Mouse (Mus musculus): Measurements from ENCODE around the gene Akap11.

GRCm38 (mm10) chr14:78537551-78537950 is 943 bp upstream of the Akap11 start:
- TF ChIP-seq POLR2A (IDR thresholded peaks at IDR 0.05; ENCODE audit: insufficient read length, low read depth) (no peak), REST (IDR thresholded peaks at IDR 0.05; ENCODE audit: insufficient read depth, insufficient read length) (no peak), MAX (IDR thresholded peaks at IDR 0.05; ENCODE audit: low read depth) (no peak), POLR2AphosphoS2 (IDR thresholded peaks at IDR 0.05; ENCODE audit: insufficient read length, low read depth) (no peak), TCF12 (IDR thresholded peaks at IDR 0.05; ENCODE audit: insufficient read depth, poor library complexity, severe bottlenecking) (no peak), MYOG (IDR thresholded peaks at IDR 0.05; ENCODE audit: control insufficient read depth in 1 of 3, insufficient read depth in 1 of 3, insufficient read length in 2 of 3, low read depth in 2 of 3) (no peak), E2F4 (IDR thresholded peaks at IDR 0.05; ENCODE audit: insufficient read depth) (no peak), SRF (IDR thresholded peaks at IDR 0.05; ENCODE audit: control insufficient read depth, insufficient read length, low read depth) (no peak), MYOD1 (IDR thresholded peaks at IDR 0.05; ENCODE audit: control insufficient read depth in 1 of 3, insufficient read length in 2 of 3, low read depth in 2 of 3) (no peak), USF1 (IDR thresholded peaks at IDR 0.05; ENCODE audit: low read depth) (no peak), CEBPB (IDR thresholded peaks at IDR 0.05; ENCODE audit: insufficient read depth, poor library complexity, severe bottlenecking) (no peak)
